Mouse (Mus musculus) bone marrow macrophage, adult 2 months (primary cell): ENCODE measurements around the gene Rab3a.

ENCODE experiments used
- CTCF ChIP-seq: IDR thresholded peaks from 2 replicates; pipeline ENCODE4 v1.5.1; 2012; ENCODE audit warnings: low read depth, mild to moderate bottlenecking, low read length, moderate library complexity
- POLR2A ChIP-seq: IDR thresholded peaks from 2 replicates; pipeline ENCODE4 v1.6.1; 2012; ENCODE audit warnings: mild to moderate bottlenecking, low read depth, low read length, borderline replicate concordance

DNA sequence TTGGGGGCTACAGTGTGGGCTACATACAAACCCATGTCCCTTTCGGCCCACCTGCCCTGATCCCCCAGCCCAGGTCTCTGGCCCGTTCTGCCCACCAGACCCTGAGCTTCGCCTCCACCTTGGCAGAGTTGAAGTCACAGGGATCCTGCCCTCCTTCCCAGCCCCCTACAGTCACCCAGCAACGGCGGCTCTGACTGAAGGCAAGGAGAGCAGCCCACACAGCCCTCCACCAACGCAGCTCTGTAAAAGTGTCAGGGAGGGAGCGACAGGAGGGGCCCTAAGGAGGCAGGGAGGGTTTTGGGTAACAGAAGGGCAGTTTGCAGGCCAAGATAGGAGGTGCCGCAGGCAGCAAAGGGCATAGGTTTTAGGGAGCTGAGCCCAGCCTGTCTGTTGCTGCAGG lies 36.4 kb downstream of the Rab3a start:
- TF ChIP-seq CTCF = no peak
- TF ChIP-seq POLR2A = no peak
